Mouse (Mus musculus) macrophage (primary cell): Measurements from ENCODE around the gene Bend6. TPM values are rescaled to one million over a fixed set of nuclear protein-coding genes. Genes with fewer than 3 reads are reported as not detected.

Source experiments
- H3K27ac ChIP-seq: fragments of 350-480 bp; formaldehyde crosslinking; 2 replicates; pipeline ENCODE4 v1.9.0; 2021
- H3K36me3 ChIP-seq: fragments of 350-480 bp; formaldehyde crosslinking; 2 replicates; pipeline ENCODE4 v1.9.0; 2021; ENCODE audit errors: inconsistent target
- H3K4me3 ChIP-seq: fragments of 350-480 bp; formaldehyde crosslinking; 2 replicates; pipeline ENCODE4 v1.9.0; 2021; ENCODE audit errors: inconsistent target
- H3K79me2 ChIP-seq: fragments of 350-480 bp; formaldehyde crosslinking; 2 replicates; pipeline ENCODE4 v1.9.0; 2021; ENCODE audit errors: inconsistent target
- WGBS: methylation state at CpG from one replicate; pipeline ENCODE4 v1.1.7; 2026; ENCODE audit warnings: inconsistent platforms; ENCODE audit not compliant: missing documents; 5-methylcytosine and 5-hydroxymethylcytosine counted together
- polyA plus RNA-seq: library from polyadenylated mRNA; stranded (reverse); fragments of 250-400 nt; gene quantifications from 3 replicates; pipeline ENCODE4 v1.2.4, GENCODE M21; 2018; ENCODE audit warnings: inconsistent platforms

The Bend6 gene
- polyA plus RNA-seq, 1 experiment from 2014 or later, result 0.76 TPM

DNA sequence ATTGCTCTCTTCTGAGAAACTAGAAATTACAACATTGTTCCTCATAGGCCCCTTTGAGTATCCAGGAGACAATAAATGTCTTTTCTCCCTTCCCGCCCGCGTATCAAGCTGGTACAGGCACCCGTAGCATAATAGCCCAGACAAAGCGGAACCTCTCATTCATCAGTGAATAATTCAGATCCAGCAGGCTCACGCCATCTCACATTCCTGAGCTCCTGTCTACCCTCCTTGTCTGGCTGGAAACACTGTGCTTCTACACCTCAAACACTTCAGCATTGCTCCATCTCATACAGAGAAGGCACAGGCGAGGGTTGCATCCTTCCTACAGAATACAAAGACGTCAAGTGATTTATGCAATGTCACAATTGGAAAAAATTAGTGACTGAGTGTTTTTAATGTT, 24.2 kb upstream of the Bend6 start:
- 88% methylated on average over 8 of the region's 8 CpGs for WGBS
- Histone ChIP-seq H3K4me3 (no peak overlapping the region), H3K79me2 (no peaks in the 10 kb centered on the region), H3K27ac (no peak overlapping the region), H3K36me3 (no peaks in the 10 kb centered on the region)

DNA sequence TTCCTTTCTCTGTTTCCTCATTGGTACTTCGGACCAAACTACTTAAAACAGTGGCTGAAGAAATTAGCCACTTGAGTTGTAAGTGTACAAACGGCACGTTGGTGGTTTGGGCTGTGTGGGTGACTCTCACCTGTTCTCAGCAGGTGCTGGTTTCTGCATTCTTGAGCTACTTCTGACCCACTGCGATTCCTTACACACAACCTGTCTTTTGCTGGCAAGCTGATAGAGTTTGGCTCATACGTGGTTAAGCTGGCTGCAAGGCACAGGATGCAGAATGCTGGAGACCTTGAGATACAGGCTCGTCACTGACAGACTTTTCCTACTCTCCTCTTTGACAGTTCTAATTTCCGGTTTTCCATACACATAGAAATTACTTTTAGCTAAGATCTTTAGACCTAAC, 19.9 kb upstream of the Bend6 start:
- Histone ChIP-seq H3K4me3 (no peak overlapping the region), H3K79me2 (no peaks in the 10 kb centered on the region), H3K27ac (no peak overlapping the region), H3K36me3 (no peaks in the 10 kb centered on the region)
- 89% methylated on average over 7 of the region's 7 CpGs for WGBS

DNA sequence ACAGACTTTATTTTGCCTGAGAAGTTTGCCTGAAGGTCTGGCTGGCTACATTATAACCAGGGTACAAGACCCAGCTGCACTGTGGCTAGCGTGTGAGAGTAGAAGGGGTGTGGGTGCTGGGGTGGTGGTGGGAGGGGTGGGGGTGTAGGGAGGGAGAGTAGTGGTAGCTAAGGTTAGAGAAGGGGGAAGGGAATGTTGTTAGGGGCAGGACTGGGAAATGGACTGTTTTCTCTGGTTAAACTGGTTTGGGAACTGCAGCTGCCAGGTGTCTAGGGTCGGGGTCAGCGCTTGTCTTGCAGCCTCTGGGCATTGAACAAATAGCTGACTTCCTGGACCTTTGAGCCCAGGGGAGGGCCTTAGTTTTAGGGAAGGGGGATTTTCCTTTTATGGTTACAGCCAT, 17.7 kb upstream of the Bend6 start:
- H3K4me3 ChIP-seq, result no peak overlapping the region
- H3K27ac ChIP-seq, result no peak overlapping the region
- no peaks in the 10 kb centered on the region for H3K79me2 ChIP-seq
- no peaks in the 10 kb centered on the region for H3K36me3 ChIP-seq
- WGBS, result 82% methylated on average over 3 of the region's 3 CpGs

DNA sequence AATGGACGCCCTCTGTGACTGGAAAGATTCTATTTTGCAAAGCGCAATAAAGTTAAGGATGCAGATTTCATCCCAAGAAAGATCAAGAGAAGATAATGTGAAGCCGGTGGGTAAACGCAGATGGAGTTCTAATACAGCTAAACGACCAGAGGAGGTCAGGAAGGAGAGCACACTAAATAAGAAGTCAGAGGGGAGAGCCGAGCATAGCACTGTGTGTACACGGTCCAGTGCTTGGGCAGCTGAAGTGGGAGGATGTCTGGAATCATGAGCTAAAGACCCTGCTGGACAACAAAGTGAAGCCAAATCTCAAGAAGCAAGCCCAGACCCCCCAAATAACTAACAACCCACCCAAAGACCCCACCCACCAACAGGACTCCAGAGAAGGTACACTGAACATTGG, 15.4 kb upstream of the Bend6 start:
- no peaks in the 10 kb centered on the region for H3K36me3 ChIP-seq
- H3K4me3 ChIP-seq, result no peak overlapping the region
- H3K27ac ChIP-seq, result no peak overlapping the region
- H3K79me2 ChIP-seq, result no peaks in the 10 kb centered on the region
- 85% methylated on average over 7 of the region's 7 CpGs for WGBS

DNA sequence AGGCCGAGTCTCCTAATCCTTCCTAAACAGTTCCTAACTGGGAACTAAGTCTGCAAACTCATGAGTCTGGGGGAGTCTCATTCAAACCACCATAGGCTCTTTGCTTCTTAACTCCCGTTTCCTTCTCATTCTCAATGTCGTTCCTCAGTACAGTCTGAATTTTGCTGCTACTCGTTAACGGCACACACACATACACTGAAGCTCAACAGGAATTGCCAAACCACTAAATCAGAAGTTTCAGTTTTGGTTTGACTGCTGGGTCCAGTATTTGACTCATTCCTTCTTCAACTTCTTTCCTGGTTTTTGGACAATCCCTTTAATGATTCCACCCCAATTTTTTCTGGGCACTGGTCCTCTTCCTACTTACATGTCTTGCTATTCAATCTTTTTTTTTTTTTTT, 8.9 kb upstream of the Bend6 start:
- H3K36me3 ChIP-seq, result no peaks in the 10 kb centered on the region
- no peaks in the 10 kb centered on the region for H3K79me2 ChIP-seq
- H3K4me3 ChIP-seq, result no peak overlapping the region
- WGBS, result 18% methylated on average over 5 of the region's 5 CpGs
- H3K27ac ChIP-seq, result no peak overlapping the region

DNA sequence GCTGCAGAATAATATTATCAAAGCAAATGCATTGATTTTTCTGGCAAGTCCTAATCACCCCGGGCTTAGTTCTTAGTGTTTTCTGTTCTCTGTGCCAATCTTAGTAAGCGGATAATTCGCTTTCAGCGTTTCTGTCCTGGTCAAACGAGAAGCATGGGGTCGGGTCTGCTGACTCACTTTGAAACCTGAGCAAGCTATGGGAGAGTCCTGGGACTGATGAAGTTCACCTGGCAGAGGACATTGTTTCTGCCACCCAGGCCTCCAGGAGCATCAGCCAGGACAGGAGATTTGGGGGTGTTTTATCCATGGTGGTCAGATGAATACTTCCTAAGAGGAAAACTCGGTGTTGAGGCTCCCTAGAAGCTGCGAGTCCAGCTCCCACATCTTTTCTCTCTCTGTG, 4.0 kb upstream of the Bend6 start:
- Histone ChIP-seq H3K79me2 (no peaks in the 10 kb centered on the region), H3K27ac (no peak overlapping the region), H3K36me3 (no peaks in the 10 kb centered on the region), H3K4me3 (no peak overlapping the region)
- 92% methylated on average over 8 of the region's 8 CpGs for WGBS

DNA sequence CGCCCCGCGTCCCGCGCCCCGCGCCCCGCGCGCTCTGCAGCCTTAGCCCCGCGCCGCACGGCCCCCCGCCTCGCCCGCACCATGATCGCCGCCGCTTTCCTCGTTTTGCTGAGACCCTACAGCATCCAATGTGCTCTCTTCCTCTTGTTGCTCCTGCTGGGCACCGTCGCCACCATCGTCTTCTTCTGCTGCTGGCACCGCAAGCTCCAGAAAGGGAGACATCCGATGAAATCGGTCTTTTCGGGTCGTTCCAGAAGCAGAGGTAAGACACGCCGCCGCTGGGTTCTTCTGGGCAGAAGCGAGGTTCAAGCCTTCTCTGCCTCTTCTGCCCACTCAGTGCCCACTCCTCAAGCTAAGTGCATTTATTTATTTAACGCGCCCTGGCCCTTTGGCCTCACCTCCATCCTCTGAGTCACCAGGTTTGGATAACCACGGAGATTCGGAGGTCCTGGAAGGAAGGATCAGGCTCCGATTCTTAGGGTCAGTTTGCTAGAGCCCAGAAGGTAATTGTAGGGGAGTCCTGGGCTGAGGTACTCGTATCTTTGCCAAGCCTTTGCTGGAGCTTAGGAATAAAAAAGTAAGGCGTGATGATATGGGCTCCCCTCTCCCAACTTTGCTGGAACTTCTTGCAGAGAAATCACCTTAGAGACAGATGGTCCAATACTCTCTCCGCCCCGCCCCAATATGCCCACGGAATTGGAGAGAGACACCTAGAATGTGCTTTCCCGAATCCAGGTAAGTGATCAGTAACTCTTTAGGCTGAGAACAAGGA, 761 bp upstream of the Bend6 start, which contains the start of gene Dst:
Gene Dst (plus strand): TSS at position 35 of the 772 bp plus-strand sequence.
- 9% methylated on average over 37 of the region's 44 CpGs for WGBS
- peak within 1 kb of the TSS; percentile 11; the same call in 1 of the 2 replicates for H3K4me3 ChIP-seq
- H3K79me2 ChIP-seq, result no peaks in the 10 kb centered on the region
- H3K27ac ChIP-seq, result no peak within 1 kb of the TSS
- no peaks in the 10 kb centered on the region for H3K36me3 ChIP-seq

DNA sequence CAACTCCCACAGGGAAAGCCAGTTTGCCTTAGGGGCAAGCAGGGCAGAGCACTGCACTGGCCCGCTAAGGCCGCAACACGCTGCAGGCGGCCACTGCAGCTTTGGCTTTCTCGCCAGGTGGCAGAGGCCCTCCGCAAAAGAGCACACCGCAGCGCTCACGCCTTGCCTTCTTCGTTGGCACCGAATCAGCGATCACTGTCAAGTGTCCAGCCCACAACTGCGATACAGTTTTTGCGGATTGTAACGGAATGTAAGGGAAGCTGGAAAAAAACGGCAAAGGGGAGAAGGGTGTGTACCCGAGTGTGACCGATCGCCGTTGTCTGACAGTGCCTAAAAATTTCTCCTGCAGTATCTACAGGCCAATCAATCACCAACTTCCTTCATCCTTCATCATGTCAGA, 689 bp downstream of the Bend6 start:
- Histone ChIP-seq H3K27ac (no peak overlapping the region), H3K36me3 (no peaks in the 10 kb centered on the region), H3K4me3 (peak overlapping the region; percentile 2; the same call in 1 of the 2 replicates), H3K79me2 (no peaks in the 10 kb centered on the region)
- 22% methylated on average over 20 of the region's 20 CpGs for WGBS

DNA sequence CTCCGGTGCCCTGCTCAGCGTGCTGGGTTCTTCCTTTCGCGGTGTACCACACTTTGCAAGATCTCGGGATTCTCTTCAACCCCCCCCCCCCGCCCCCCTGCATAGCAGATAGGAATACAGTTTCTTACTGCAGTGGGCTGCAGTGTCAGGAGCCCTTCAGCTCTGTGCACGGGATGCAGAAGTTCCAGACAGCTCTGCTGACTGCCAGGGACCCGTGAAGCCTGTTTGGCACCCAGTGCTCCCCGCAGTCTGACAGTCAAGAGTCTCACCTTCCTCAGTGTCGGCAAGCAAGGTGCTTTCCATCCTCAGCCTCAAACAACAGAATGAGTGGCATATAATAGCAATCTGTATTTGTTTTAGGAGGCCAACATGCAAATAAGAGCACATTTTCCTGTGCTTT, 1.4 kb downstream of the Bend6 start:
- H3K36me3 ChIP-seq, result no peaks in the 10 kb centered on the region
- no peak overlapping the region for H3K4me3 ChIP-seq
- no peak overlapping the region for H3K27ac ChIP-seq
- 39% methylated on average over 7 of the region's 10 CpGs for WGBS
- H3K79me2 ChIP-seq, result no peaks in the 10 kb centered on the region

DNA sequence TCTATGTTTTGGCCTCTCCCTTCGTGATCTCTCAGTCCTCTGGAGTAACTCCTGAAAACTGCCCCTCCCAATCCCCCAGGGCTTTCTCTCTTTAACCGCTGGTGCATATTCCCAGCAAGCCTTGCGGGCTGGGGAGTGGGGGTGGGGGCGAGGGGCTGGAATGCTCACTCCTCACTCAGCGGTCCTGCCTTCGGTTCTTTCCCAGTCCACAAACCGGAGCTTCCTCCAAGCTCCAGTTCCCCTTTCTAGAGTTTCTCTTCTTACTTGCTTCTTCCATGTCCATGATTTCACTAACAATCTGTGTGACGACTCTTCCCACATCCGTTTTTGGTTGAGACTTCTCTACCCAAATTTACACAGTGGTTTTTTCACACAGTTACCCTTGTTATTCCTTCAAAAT, 4.0 kb downstream of the Bend6 start:
- peak overlapping the region; percentile 43 for H3K27ac ChIP-seq
- WGBS, result 9% methylated on average over 9 of the region's 9 CpGs
- H3K4me3 ChIP-seq, result no peak overlapping the region
- no peaks in the 10 kb centered on the region for H3K36me3 ChIP-seq
- no peaks in the 10 kb centered on the region for H3K79me2 ChIP-seq

DNA sequence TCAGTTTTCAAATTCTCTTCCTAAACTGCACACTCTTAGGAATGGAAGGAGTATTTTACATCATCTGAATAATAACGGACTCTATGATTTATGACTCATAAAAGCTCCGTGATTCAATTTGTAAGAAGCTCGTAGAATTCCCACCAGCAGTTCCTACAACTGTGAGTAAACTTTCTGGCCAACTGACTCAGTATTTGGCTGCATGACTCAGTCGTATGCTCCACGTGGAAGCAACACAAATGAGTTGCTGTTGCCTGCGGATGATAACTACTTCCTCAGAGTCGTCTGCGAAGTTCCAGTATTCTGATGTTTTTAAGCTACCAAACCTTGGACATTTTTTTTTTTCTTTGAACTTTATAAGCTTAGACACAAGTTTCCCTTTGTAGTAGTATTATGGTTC, 7.4 kb downstream of the Bend6 start:
- no peaks in the 10 kb centered on the region for H3K36me3 ChIP-seq
- 31% methylated on average over 8 of the region's 8 CpGs for WGBS
- H3K4me3 ChIP-seq, result no peak overlapping the region
- no peak overlapping the region for H3K27ac ChIP-seq
- no peaks in the 10 kb centered on the region for H3K79me2 ChIP-seq

DNA sequence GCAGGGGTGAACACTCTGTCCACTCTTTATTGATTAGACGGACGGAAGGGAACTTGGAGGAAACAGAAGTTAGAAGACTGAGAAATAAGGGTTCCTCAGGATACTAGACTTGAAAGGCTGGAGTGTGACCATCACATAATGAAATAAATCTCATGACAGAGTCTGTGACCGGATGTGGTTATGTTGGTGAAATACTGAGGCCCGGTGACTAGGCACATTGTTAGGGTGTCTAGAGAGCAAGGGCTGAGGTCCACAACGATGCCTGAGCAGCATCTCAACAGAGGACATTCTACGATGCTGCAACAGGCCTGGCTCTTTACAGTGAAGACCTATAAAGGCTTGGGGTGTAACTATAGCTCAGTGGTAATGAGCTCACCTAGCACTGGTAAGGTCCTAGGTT, 9.2 kb downstream of the Bend6 start:
- Histone ChIP-seq H3K79me2 (no peaks in the 10 kb centered on the region), H3K27ac (no peak overlapping the region), H3K4me3 (no peak overlapping the region), H3K36me3 (no peaks in the 10 kb centered on the region)
- WGBS, result 52% methylated on average over 6 of the region's 6 CpGs

DNA sequence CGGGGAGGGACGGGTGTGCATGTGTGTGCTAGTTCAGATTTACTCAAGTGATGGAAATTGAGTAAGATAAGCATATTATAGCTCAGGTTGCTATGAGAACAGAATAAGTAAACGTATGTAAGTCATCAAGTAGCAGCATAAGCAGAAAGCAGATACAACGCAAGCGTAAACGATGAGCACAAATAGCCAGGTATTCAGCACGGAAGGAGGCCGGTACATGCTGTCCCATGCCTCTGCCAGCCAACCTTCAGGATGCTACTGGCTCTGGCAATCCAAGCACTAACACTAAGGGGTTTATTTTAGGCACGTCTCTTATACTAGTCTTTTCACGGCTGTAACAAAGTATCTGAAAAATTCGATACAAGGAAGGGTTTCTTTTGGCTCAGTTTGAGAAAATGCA, 10.2 kb downstream of the Bend6 start:
- 97% methylated on average over 11 of the region's 11 CpGs for WGBS
- no peaks in the 10 kb centered on the region for H3K79me2 ChIP-seq
- H3K27ac ChIP-seq, result no peak overlapping the region
- no peaks in the 10 kb centered on the region for H3K36me3 ChIP-seq
- no peak overlapping the region for H3K4me3 ChIP-seq

DNA sequence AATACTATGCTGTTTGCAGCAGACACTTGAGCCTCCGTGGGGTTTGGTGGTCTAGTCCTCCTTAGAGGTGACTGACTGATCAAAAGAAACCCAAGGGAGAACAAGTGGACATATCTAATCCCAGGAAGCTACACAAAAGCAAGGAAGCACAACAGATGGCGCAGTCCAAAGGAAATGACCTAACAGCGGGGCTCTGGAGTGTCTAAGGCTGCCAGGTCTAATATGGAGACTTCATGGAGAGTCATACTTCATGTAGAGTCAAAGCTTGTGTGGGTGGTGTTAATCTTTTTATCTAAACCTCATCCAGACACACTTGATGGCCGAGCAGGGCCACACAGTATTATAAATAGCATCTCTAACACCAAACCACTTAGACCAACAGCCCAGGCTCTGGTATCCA, 10.9 kb downstream of the Bend6 start:
- Histone ChIP-seq H3K36me3 (no peaks in the 10 kb centered on the region), H3K4me3 (no peak overlapping the region), H3K79me2 (no peaks in the 10 kb centered on the region), H3K27ac (no peak overlapping the region)
- WGBS, result 84% methylated on average over 4 of the region's 4 CpGs

DNA sequence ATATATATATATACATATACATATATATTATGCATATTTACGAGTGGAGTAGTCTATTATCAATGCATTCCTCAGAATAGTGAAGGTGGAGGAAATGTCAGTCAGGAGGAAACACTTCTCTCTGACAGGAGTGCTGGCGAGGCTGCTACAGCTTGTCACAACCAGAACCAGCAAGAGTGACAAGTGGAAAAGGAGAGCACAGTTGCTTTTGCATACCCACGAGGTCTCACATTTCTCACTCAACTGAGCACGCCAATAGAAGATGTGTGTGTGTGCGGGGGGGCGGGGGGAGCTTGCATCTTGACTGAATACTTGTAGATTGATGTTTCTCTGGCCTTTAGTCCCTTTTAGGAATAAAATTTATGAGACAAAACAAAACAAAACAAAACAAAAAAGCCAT, 11.5 kb downstream of the Bend6 start:
- H3K4me3 ChIP-seq, result no peak overlapping the region
- 78% methylated on average over 6 of the region's 6 CpGs for WGBS
- H3K27ac ChIP-seq, result no peak overlapping the region
- no peaks in the 10 kb centered on the region for H3K36me3 ChIP-seq
- no peaks in the 10 kb centered on the region for H3K79me2 ChIP-seq

DNA sequence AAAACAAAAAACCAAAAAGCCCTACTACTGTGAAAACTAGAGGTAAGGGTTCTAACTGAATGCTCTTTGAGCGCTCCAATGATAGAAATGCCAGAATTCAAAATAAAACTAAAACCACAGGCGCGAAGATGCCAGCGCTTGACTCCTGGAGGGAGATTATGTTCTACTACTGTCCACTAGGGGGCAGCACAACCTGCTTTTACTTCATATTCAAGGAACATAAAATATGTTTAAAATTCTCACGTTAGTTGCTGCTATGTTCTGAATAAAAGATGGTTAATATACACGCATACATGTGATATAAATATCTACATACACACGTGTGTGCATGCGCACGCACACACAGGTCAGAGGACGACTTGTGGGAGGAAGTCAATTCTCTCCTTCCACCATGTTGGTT, 14.8 kb downstream of the Bend6 start:
- Histone ChIP-seq H3K36me3 (no peaks in the 10 kb centered on the region), H3K79me2 (no peaks in the 10 kb centered on the region), H3K4me3 (no peak overlapping the region), H3K27ac (no peak overlapping the region)
- WGBS, result 61% methylated on average over 9 of the region's 10 CpGs
